Mouse (Mus musculus): ENCODE data around the gene Mtor.

DNA sequence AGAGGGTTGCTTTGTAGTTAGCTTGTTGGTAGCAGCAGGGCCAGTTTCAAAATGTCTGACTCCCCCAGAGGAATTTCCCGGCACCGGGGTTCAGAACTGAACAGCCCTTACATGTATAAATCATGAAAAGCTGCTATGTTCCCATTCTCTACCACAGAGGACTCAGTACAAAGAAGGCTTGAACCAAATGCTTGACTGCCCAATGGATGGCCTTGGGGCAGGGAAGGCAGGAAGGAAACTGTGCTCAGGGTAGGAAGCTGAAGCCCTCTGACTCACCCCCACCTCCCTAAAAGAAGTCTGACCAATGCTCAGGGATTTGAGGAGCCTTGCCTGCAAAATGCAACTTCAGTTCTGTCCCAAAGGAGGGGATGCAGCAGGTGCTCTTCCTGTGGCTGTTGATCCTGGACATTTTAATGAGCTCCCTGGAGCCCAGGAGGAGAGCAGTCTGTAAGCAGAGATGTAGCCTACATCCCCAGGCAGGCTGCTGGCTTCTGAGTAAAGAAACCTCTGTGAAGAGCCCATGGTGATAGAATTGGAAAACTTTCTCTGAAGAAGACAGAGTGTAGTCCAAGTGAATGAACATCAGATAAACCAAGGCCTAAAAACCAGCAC, 33.3 kb downstream of the Mtor start:
- TF ChIP-seq CTCF (IDR thresholded peaks at IDR 0.05; ENCODE audit: insufficient read depth, low read length): no peak
- TF ChIP-seq POLR2A (IDR thresholded peaks at IDR 0.05; ENCODE audit: borderline replicate concordance, extremely low read depth, low read depth, low read length): no peak

Measured in lung, adult 2 months (tissue).